Mouse (Mus musculus) kidney, embryonic 14.5 days (tissue): ENCODE measurements at regions not wholly inside any gene's neighbourhood (a gene's known extent, or its start where the extent isn't known, plus 50 kb on each side); places are given as distances from the start of the nearest gene placed in this dataset.

ENCODE experiments used
- ATAC-seq: fragments of 200-750 bp; cut with Nextera tagmentation; 2 replicates; pipeline ENCODE4 v1.8.0; 2017; ENCODE audit warnings: moderate number of reproducible peaks, mild to moderate bottlenecking, moderate TSS enrichment, moderate library complexity; ENCODE audit not compliant: low FRiP score, low TSS enrichment
- H3K27ac ChIP-seq: fragments of 300-500 bp; sonication (generic); 2 replicates; pipeline ENCODE4 v1.5.1; 2014; ENCODE audit warnings: low read depth, mild to moderate bottlenecking, low read length, moderate library complexity, mixed read lengths
- H3K27me3 ChIP-seq: fragments of 300-500 bp; sonication (generic); 2 replicates; pipeline ENCODE4 v1.6.1; 2014; ENCODE audit warnings: mild to moderate bottlenecking, low read length; ENCODE audit not compliant: control insufficient read depth, insufficient read depth
- H3K36me3 ChIP-seq: fragments of 300-500 bp; sonication (generic); 2 replicates; pipeline ENCODE4 v1.6.1; 2014; ENCODE audit warnings: low read length, mixed read lengths; ENCODE audit not compliant: control insufficient read depth, insufficient read depth
- H3K4me1 ChIP-seq: fragments of 300-500 bp; sonication (generic); 2 replicates; pipeline ENCODE4 v1.6.1; 2014; ENCODE audit warnings: low read length, mixed read lengths; ENCODE audit not compliant: control insufficient read depth, insufficient read depth
- H3K4me2 ChIP-seq: fragments of 300-500 bp; sonication (generic); replicated peaks from 2 replicates; pipeline ENCODE4 v1.6.1; 2014; ENCODE audit warnings: low read depth, mild to moderate bottlenecking, low read length
- H3K4me3 ChIP-seq: fragments of 300-500 bp; sonication (generic); 2 replicates; pipeline ENCODE4 v1.5.1; 2014; ENCODE audit warnings: mild to moderate bottlenecking, low read length
- H3K9ac ChIP-seq: fragments of 300-500 bp; sonication (generic); 2 replicates; pipeline ENCODE4 v1.6.1; 2014; ENCODE audit warnings: low read depth, mild to moderate bottlenecking, low read length, moderate library complexity
- H3K9me3 ChIP-seq: fragments of 300-500 bp; sonication (generic); 2 replicates; pipeline ENCODE4 v1.6.1; 2016; ENCODE audit warnings: low read length; ENCODE audit not compliant: control insufficient read depth
- WGBS: fragments of 180-500 bp; shearing (Covaris S2); extraction: QIAGEN DNeasy Blood & Tissue Kit; methylation state at CpG from one replicate; pipeline ENCODE4 v1.1.7; 2014; 5-methylcytosine and 5-hydroxymethylcytosine counted together

DNA sequence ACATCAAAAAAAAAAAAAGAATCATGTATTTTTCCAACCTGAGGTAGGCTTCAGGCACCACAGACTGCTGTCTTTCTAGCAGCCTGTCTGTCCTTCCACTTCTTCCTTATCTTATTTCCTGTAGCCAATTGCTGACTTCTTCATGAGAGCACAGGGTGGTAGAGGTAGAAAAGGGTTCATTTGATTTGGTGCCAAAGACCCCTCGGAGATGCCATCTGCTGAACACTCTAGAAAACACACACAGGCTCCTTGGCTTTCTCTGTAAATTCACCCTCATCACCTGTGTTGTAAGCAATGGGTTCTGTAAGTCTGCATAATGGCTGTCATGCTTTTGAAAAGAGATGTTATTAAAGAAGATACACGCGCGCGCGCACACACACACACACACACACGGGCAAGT is 115.0 kb downstream of the Rnd3 start:
- no peaks in the 10 kb centered on the region for H3K4me1 ChIP-seq
- H3K4me3 ChIP-seq, result no peak overlapping the region
- H3K9me3 ChIP-seq, result no peaks in the 10 kb centered on the region
- H3K27me3 ChIP-seq, result no peaks in the 10 kb centered on the region
- 93% methylated on average over 7 of the region's 7 CpGs for WGBS
- ATAC-seq, result no peak
- no peak overlapping the region for H3K27ac ChIP-seq
- no peak overlapping the region for H3K4me2 ChIP-seq
- no peaks in the 10 kb centered on the region for H3K36me3 ChIP-seq
- no peak overlapping the region for H3K9ac ChIP-seq

DNA sequence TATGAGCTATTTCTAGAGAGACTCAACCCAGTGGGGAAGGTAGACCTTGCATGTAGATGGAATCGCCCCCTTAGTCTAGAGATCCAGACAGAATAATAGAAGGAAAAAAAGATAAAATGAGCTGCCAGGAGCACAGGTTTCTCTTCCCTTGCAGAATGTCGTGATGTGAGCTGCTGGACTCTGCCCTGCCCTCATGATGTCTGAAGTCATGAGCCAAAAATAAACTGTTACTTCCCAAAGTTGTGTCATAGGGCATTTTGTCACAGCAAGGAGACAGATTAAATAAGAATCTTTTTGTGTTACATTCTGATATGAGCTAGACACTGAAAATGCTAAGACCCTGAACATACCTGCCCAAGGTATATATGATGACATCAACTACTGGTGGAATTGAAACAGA is 126.4 kb downstream of the Rnd3 start:
- H3K36me3 ChIP-seq, result no peaks in the 10 kb centered on the region
- no peak overlapping the region for H3K4me3 ChIP-seq
- H3K9me3 ChIP-seq, result no peaks in the 10 kb centered on the region
- H3K4me2 ChIP-seq, result no peak overlapping the region
- ATAC-seq, result no peak
- H3K27ac ChIP-seq, result no peak overlapping the region
- H3K27me3 ChIP-seq, result no peaks in the 10 kb centered on the region
- 75% methylated on average over 2 of the region's 2 CpGs for WGBS
- H3K9ac ChIP-seq, result no peak overlapping the region
- no peaks in the 10 kb centered on the region for H3K4me1 ChIP-seq

DNA sequence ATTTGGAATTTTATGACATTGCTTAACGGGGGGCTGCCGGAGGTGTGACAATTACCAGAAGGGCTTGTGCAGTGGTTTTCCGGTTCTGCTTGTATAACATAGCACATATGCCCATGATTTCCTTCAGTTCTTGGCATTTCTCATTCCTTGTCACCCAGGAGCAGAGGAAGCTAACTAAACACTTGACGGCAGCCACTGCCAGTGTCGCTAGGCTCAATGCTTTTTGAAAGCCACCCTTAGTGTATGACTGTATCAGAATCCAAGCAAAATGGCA is 132.8 kb downstream of the Rnd3 start:
- H3K9me3 ChIP-seq, result no peaks in the 10 kb centered on the region

DNA sequence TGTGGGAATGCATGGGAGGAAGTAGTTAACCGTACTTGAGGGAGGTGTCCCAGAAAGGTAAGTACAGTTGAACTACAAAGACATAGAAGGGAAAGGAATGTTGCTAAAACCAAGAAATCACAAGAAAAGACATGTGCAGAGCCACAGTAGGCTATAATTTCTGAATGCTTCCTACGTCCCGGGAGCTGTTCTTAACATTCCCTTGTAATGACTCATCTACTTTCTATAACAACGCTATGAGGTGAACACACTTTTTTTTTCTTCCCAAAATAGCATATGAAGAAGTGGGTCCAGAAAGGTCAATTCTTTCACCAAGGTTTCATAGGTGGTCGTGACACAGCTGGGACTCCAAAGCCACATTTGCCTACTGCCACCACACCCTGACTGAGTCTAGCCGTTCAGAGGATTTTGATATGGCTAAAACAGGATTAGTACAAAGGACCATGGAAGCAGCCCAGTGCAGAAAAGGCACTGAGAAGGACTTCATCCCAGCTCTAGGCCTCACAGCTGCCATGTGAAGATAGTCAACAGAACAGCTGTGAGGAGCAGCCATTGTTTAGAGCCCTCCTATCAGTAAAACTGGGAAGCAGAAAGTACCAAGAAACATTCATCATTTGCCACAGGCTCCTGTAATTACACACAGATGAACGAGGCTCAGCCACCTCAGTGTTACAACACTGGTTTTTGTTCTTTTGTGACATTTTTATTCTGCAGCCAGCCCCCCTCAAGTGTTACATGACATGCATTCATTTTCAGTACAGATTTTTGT is 133.4 kb downstream of the Rnd3 start:
- H3K27ac ChIP-seq, result no peak overlapping the region
- no peak for ATAC-seq
- no peak overlapping the region for H3K4me3 ChIP-seq

More for the DNA sequence above, 132.8 kb downstream of the Rnd3 start:
- ATAC-seq, result no peak
- no peaks in the 10 kb centered on the region for H3K36me3 ChIP-seq
- no peaks in the 10 kb centered on the region for H3K27me3 ChIP-seq
- H3K4me1 ChIP-seq, result no peaks in the 10 kb centered on the region
- H3K4me3 ChIP-seq, result no peak overlapping the region
- H3K27ac ChIP-seq, result no peak overlapping the region
- H3K4me2 ChIP-seq, result no peak overlapping the region
- WGBS, result 80% methylated on average over 5 of the region's 5 CpGs
- no peak overlapping the region for H3K9ac ChIP-seq

DNA sequence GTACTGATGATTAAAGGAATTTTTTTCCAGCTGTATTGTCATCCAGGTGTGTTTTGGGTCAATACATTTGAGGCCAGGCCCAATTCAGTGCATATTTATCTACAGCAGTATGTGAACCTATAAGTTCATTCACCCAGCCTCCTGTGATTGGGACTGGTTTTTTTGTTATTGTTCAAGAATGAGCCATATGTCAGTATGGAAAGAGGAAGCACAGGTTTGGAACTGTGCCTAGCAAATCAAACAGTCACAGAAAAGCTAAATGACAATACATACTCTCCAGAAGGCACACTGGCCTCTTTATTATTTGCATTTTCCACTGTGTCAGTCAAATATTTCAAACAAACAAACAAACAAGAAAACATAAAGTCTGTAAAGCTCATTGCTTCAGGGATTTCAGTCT is 134.7 kb downstream of the Rnd3 start:
- Histone ChIP-seq H3K9me3 (no peaks in the 10 kb centered on the region), H3K4me1 (no peaks in the 10 kb centered on the region), H3K27ac (no peak overlapping the region), H3K9ac (no peak overlapping the region), H3K4me3 (no peak overlapping the region), H3K36me3 (no peaks in the 10 kb centered on the region), H3K4me2 (no peak overlapping the region), H3K27me3 (no peaks in the 10 kb centered on the region)
- no peak for ATAC-seq

More for the DNA sequence above, 133.4 kb downstream of the Rnd3 start:
- H3K9ac ChIP-seq, result no peak overlapping the region
- no peaks in the 10 kb centered on the region for H3K4me1 ChIP-seq
- no peaks in the 10 kb centered on the region for H3K9me3 ChIP-seq
- WGBS, result 54% methylated on average over 7 of the region's 7 CpGs
- no peaks in the 10 kb centered on the region for H3K27me3 ChIP-seq
- no peak overlapping the region for H3K4me2 ChIP-seq
- no peaks in the 10 kb centered on the region for H3K36me3 ChIP-seq

DNA sequence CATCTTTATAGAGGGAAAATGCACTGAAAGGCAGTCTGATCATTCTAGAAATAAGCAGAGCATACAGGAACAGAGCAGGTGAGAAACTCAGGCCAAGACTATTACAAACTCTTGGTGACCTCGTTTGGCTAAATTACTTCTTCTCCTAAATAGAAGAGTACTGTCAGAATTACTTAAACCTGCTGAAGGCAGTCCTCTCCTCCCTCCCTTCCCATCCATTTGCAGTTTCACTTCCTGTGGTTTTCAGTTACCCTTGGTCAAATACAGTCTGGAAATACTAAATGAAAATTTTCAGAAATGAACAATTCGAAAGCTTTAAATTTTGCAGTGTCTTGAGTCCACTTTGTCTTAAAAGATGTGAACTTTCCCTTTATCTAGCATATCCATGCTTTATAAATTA is 135.8 kb downstream of the Rnd3 start:
- 66% methylated on average over 2 of the region's 2 CpGs for WGBS
- no peak overlapping the region for H3K9ac ChIP-seq
- ATAC-seq, result no peak
- H3K4me2 ChIP-seq, result no peak overlapping the region
- H3K4me3 ChIP-seq, result no peak overlapping the region
- no peak overlapping the region for H3K27ac ChIP-seq
- no peaks in the 10 kb centered on the region for H3K36me3 ChIP-seq
- H3K9me3 ChIP-seq, result no peaks in the 10 kb centered on the region
- no peaks in the 10 kb centered on the region for H3K4me1 ChIP-seq
- H3K27me3 ChIP-seq, result no peaks in the 10 kb centered on the region

DNA sequence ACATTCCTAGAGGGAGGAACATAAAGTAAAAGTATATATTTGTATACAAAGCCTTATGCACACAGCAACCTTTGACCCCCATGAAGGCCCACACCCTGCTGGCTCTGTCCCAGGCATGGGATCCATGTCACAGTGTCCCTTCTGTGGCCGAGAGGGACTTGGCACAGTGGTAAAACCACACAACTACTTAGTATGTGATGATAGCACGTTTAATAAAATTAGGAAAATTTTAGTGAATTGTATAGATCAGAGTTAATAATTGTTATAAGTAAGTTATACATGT is 140.7 kb downstream of the Rnd3 start:
- Histone ChIP-seq H3K27me3 (no peaks in the 10 kb centered on the region), H3K4me1 (no peaks in the 10 kb centered on the region), H3K4me3 (no peak overlapping the region), H3K36me3 (no peaks in the 10 kb centered on the region), H3K4me2 (no peak overlapping the region), H3K27ac (no peak overlapping the region), H3K9me3 (no peaks in the 10 kb centered on the region), H3K9ac (no peak overlapping the region)
- 70% methylated on average over 2 of the region's 2 CpGs for WGBS
- ATAC-seq, result no peak

DNA sequence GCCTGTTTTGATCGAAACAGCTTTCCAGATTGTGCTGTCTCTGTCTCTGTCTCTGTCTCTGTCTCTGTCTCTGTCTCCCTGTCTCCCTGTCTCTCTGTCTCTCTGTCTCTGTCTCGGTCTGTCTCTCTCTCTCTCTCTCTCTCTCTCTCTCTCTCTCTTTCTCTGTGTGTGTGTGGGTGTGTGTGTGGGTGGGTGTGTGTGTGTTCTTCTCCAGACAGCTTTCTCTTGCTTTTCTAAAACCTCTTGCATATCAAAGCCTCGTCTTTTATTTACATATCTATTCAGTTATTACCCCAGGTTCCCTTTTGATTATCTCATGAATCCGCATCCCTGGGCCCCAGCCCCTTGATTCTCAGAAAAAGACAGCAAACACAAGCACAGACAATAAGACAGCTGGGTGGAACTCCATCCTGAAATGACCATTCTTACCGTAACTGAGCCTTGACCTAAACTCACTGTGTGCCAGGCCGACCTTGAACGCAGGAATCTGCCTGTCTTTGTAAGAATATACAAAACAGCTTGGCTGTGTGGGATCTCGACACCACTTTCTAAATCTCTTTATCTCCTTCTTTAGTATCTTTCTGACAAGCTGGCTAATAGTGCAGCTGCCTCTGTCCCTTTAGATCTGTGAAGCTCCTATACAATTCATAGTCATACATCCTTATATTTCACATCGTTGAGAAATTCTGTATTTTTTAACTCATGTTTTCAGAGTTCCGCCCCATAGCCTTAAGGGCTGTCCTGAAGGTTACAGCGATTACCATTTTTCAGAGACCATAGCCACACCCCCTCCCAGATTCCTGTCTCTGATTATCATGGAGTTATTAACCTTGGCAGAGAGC is 141.3 kb downstream of the Rnd3 start:
- no peaks in the 10 kb centered on the region for H3K27me3 ChIP-seq
- no peak overlapping the region for H3K4me2 ChIP-seq
- no peaks in the 10 kb centered on the region for H3K4me1 ChIP-seq
- no peaks in the 10 kb centered on the region for H3K36me3 ChIP-seq
- no peak for ATAC-seq
- H3K9ac ChIP-seq, result no peak overlapping the region
- no peak overlapping the region for H3K27ac ChIP-seq
- H3K4me3 ChIP-seq, result no peak overlapping the region
- no peaks in the 10 kb centered on the region for H3K9me3 ChIP-seq
- 67% methylated on average over 11 of the region's 11 CpGs for WGBS

DNA sequence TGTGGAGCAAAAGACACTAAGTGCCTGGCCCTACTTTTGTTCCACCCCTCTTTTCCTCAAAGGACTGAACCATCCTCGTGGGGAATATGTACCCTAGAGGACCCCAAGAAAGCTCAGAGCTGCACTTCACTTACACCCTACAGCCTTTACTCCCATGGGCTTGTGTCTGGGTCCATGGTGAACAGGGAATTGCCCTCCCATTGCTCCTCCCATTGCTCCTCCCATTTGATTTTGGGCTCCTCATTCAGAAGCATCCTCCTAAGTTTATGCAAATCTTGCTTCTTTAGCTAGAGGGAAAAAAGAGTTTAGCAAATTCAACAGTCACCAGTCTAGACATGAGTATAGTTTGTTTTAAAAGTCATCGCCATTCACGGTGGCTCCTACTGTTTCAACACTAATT is 142.1 kb downstream of the Rnd3 start:
- Histone ChIP-seq H3K36me3 (no peaks in the 10 kb centered on the region), H3K27ac (no peak overlapping the region), H3K9me3 (no peaks in the 10 kb centered on the region), H3K4me2 (no peak overlapping the region), H3K4me1 (no peaks in the 10 kb centered on the region), H3K27me3 (no peaks in the 10 kb centered on the region), H3K4me3 (no peak overlapping the region), H3K9ac (no peak overlapping the region)
- 65% methylated on average over 3 of the region's 3 CpGs for WGBS
- no peak for ATAC-seq
